Mouse (Mus musculus): ENCODE measurements around the gene Cfi. TPM values are rescaled to one million over a fixed set of nuclear protein-coding genes. Genes with fewer than 3 reads are reported as not detected.
A peak's percentile ranks its signal among the peaks of the same experiment; 100 is the strongest.

Cfi gene
- polyA plus RNA-seq, 1 experiment from 2014 or later = 0.09 TPM

DNA sequence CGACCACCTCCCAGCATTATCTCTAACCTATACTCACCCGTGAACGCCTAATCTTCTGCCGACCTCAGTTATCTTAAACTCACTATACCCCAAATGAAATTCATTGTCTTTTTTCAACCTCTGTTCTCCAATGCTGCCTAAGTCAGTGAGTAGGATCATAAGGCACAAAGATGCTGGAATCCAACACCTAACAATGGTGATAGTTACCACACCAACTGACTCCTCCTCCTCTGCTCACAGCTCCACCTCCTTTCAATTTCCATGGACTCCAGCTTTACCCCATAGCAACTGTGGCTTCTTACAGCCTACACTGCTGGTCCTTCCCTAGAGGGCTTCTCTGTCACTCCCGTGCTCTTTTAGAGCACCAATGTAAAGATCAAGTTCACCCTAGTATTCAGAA, 8.0 kb upstream of the Cfi start:
- no peak for ATAC-seq (ENCODE audit: low FRiP score)
- 95% methylated on average over 5 of the region's 5 CpGs for WGBS

DNA sequence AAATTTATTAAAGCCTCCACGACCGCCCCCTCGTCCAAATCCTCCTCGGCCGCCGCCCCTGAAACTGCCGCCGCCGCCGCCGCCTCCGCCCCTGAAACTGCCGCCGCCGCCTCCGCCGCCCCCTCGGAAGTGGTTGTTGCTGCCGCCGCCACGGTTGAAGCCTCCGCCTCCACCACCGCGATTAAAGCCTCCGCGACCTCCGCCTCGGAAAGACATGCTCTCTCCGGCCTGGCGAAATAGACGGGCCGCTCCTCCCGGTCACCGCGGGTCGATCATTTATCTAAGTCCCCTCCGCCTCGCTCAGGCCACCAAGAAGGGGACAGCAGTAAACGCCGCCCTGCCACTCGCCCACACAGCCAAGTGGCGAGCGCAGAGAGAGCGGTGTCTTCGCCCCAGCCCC, 5.1 kb upstream of the Cfi start:
- Histone ChIP-seq H3K9ac (peak overlapping the region; percentile 72), H3K27me3 (0 out of 2 replicates have a peak, but pooled peaks cover 2% of the 10 kb centered on the region), H3K9me3 (no peaks in the 10 kb centered on the region), H3K36me3 (replicated peaks) (peaks cover 20% of the 10 kb centered on the region), H3K4me3 (replicated peaks) (peak overlapping the region; percentile 80), H3K4me1 (peaks cover 17% of the 10 kb centered on the region), H3K4me2 (peak overlapping the region; percentile 80), H3K27ac (peak overlapping the region; percentile 89)
- no peak for ATAC-seq (ENCODE audit: low FRiP score)
- WGBS = under 1% methylated on average over 43 of the region's 45 CpGs

More for the DNA sequence above, 8.0 kb upstream of the Cfi start:
- peaks cover 17% of the 10 kb centered on the region for H3K4me1 ChIP-seq
- no peaks in the 10 kb centered on the region for H3K27me3 ChIP-seq
- no peak overlapping the region for H3K27ac ChIP-seq
- H3K9ac ChIP-seq = no peak overlapping the region
- no peak overlapping the region for H3K4me3 ChIP-seq (replicated peaks)
- H3K4me2 ChIP-seq = no peak overlapping the region
- no peaks in the 10 kb centered on the region for H3K9me3 ChIP-seq
- H3K36me3 ChIP-seq (replicated peaks) = peaks cover 47% of the 10 kb centered on the region

DNA sequence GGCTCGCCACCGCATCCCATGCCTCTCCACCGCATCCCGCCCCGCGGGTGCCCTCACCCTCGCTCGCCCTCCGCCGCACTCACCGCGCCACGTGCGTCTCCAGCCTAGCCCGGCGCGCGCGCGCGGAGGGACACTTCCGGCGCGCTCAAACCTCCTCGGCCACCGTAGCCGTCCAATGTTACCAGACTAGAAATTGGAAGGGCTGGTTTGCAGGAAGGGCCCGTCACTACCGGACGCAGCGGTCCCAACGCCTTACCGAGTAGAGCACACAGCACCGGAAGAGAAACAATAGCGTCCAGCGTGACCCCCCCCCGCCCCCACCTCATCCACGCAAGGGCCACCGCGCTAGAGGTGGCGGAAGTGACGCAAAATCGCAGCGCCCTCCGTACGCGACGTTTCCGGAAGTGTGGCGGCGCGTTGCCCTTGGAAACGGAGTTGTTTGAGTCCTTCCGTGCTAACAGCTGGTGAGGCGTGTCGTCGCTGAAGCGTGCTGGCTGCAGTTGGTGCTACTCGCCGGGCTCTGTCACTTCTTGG, 4.6 kb upstream of the Cfi start, which contains the start of gene Gar1:
Gar1 (minus strand) TSS at position 362 of the 534 bp plus-strand sequence.
- H3K36me3 ChIP-seq (replicated peaks) = peaks cover 15% of the 10 kb centered on the region
- WGBS = under 1% methylated on average over 56 of the region's 60 CpGs
- H3K4me2 ChIP-seq = peak within 1 kb of the TSS; percentile 80
- H3K27me3 ChIP-seq = 0 out of 2 replicates have a peak, but pooled peaks cover 2% of the 10 kb centered on the region
- H3K9ac ChIP-seq = peak within 1 kb of the TSS; percentile 72
- no peaks in the 10 kb centered on the region for H3K9me3 ChIP-seq
- peaks cover 17% of the 10 kb centered on the region for H3K4me1 ChIP-seq
- peak within 1 kb of the TSS; percentile 89 for H3K27ac ChIP-seq
- peak; percentile 94 for ATAC-seq (ENCODE audit: low FRiP score)
- peak within 1 kb of the TSS; percentile 80 for H3K4me3 ChIP-seq (replicated peaks)

DNA sequence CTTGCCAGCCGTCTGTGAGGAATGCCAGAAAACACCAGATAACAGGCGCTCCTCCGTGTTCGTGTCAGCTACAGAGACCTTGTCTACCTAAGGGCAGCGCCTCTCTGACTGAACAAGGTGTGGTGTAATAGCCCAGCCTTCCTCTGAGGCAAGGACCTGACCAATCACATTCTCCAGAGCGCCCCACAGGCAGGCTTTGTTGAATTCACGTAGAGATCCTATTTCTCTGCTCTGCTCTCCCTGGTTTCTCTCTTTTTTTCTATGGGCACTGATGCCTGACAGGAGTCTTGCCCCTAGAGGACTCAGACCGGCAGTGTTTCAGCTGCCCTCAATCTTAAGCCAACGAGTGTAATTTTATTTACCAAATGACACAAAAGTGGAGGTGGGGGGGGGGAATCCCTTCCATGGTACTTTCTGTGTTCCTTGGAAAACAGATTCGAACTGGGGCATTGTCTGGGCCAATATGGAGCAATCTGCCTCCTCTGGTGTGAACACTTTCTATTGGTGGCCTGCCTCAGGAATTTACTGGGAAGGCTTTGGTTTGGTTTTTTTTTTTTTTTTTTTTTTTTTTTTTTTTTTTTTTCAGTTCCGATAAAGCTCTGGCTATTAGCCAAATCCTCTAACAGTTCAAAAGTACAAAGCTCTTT, 490 bp downstream of the Cfi start:
- no peak for ATAC-seq (ENCODE audit: low FRiP score)
- H3K27me3 ChIP-seq = 0 out of 2 replicates have a peak, but pooled peaks cover 2% of the 10 kb centered on the region
- no peak overlapping the region for H3K9ac ChIP-seq
- no peak overlapping the region for H3K4me3 ChIP-seq (replicated peaks)
- H3K9me3 ChIP-seq = no peaks in the 10 kb centered on the region
- 11% methylated on average over 11 of the region's 11 CpGs for WGBS
- H3K36me3 ChIP-seq (replicated peaks) = no peaks in the 10 kb centered on the region
- H3K4me1 ChIP-seq = 0 out of 2 replicates have a peak, but pooled peaks cover 3% of the 10 kb centered on the region
- no peak overlapping the region for H3K27ac ChIP-seq
- no peak overlapping the region for H3K4me2 ChIP-seq

DNA sequence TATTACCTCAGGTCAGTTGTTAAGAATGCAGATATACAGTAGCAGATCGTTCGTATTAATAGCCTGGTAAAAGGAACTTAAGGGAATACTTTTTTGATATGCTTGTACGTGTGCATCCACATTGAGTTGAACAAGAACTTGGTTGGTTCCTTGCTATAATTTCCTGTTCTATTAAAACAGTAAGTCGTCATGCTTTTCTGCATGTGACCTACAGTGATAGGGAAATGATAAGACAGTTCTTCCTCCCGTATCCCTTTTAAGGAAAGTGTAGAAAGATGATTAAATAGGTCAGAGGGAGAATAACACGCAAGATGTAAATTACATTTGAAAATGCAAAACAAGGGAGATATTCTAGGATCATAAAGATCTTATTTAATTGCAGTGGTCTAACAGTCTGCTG, 1.3 kb downstream of the Cfi start:
- Histone ChIP-seq H3K9ac (no peak overlapping the region), H3K4me1 (no peaks in the 10 kb centered on the region), H3K4me3 (replicated peaks) (no peak overlapping the region), H3K27me3 (0 out of 2 replicates have a peak, but pooled peaks cover 2% of the 10 kb centered on the region), H3K4me2 (no peak overlapping the region), H3K27ac (no peak overlapping the region), H3K36me3 (replicated peaks) (no peaks in the 10 kb centered on the region), H3K9me3 (no peaks in the 10 kb centered on the region)
- no peak for ATAC-seq (ENCODE audit: low FRiP score)
- 94% methylated on average over 6 of the region's 6 CpGs for WGBS

DNA sequence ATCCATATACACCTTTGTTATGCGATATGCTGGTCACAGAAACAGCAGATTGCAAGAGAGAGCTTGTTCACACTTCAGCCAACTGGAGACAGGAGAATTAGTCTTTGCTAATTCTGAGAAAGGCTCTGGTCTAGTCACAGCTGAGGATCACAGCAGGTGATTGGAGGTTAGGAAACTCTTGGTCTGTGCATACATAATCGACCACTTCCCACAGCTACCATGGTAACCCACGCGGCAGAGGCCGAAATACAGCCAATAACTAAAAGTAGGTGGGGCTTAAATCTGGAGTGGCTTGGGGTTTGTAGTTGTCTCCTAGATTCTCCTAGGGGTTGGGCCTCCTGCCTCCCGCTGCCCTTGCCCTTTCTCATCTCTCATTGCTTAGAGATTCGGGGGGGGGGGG, 2.3 kb downstream of the Cfi start:
- no peaks in the 10 kb centered on the region for H3K4me1 ChIP-seq
- no peak overlapping the region for H3K4me3 ChIP-seq (replicated peaks)
- no peaks in the 10 kb centered on the region for H3K36me3 ChIP-seq (replicated peaks)
- H3K9me3 ChIP-seq = no peaks in the 10 kb centered on the region
- no peak overlapping the region for H3K9ac ChIP-seq
- H3K27me3 ChIP-seq = 0 out of 2 replicates have a peak, but pooled peaks cover 2% of the 10 kb centered on the region
- no peak overlapping the region for H3K4me2 ChIP-seq
- H3K27ac ChIP-seq = no peak overlapping the region
- ATAC-seq (ENCODE audit: low FRiP score) = no peak
- WGBS = 58% methylated on average over 7 of the region's 7 CpGs

DNA sequence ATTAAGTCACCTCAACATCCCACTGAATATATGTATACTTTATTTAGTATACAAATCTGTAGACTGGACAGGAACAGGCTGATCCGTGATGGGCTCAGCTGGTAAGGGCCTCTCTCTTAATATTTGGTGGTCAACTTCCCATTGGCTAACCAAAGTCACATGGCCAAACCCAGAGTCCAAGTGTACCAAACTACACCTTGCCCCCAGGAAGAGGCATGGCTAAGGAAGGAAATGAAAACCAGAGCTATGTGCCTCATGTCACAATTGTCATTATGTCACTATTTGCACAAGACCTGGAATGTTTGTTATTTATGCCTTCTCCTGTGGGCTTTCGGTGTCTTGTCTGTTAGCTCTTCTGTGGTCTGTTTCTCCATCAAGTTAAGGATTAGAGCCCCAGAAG, 10.2 kb downstream of the Cfi start:
- 90% methylated on average over 2 of the region's 2 CpGs for WGBS
- no peak overlapping the region for H3K4me2 ChIP-seq
- H3K27ac ChIP-seq = no peak overlapping the region
- H3K27me3 ChIP-seq = no peaks in the 10 kb centered on the region
- no peaks in the 10 kb centered on the region for H3K36me3 ChIP-seq (replicated peaks)
- no peaks in the 10 kb centered on the region for H3K9me3 ChIP-seq
- ATAC-seq (ENCODE audit: low FRiP score) = no peak
- no peak overlapping the region for H3K9ac ChIP-seq
- no peak overlapping the region for H3K4me3 ChIP-seq (replicated peaks)
- no peaks in the 10 kb centered on the region for H3K4me1 ChIP-seq

DNA sequence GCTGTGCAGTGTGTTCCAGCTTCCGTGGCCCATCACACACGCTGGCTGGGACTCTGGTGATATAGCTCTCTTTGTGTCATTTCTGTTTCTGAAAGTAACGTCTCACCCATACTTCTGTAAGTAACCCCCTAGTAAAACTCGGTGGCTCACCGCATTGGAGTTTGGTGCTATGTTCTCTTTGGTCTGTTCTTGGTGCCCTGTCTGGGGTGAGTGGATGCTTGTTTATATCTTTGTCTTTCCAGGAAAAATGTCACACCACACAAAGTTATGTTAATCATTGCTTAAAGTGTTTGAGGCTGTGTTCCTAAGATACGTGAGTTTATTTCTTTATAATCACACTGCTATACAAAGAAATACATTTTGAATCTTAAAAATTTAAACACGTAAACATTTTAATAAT, 11.2 kb downstream of the Cfi start:
- 90% methylated on average over 7 of the region's 7 CpGs for WGBS
- Histone ChIP-seq H3K4me1 (no peaks in the 10 kb centered on the region), H3K4me3 (replicated peaks) (no peak overlapping the region), H3K36me3 (replicated peaks) (no peaks in the 10 kb centered on the region), H3K9ac (no peak overlapping the region), H3K4me2 (no peak overlapping the region), H3K9me3 (no peaks in the 10 kb centered on the region), H3K27ac (no peak overlapping the region), H3K27me3 (no peaks in the 10 kb centered on the region)
- no peak for ATAC-seq (ENCODE audit: low FRiP score)

DNA sequence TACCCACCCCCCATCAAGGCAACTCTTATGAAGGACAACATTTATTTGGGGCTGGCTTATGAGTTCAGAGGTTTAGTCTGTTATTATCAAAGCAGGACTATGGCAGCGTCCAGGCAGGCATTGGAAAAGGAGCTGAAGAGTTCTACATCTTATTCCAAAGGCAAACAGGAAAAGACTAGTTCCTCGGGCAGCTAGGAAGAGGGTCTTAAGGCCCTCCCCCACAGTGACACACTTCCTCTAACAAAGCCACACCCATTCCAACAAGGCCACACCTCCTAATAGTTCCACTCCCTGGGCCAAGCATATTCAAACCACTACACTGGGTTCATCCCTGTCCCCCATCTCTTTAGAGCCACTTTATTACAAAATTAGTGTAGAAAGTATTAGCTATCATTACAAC, 26.9 kb downstream of the Cfi start:
- H3K9ac ChIP-seq = no peak overlapping the region
- 81% methylated on average over 2 of the region's 2 CpGs for WGBS
- H3K27me3 ChIP-seq = no peaks in the 10 kb centered on the region
- ATAC-seq (ENCODE audit: low FRiP score) = no peak
- no peaks in the 10 kb centered on the region for H3K4me1 ChIP-seq
- H3K4me3 ChIP-seq (replicated peaks) = no peak overlapping the region
- H3K27ac ChIP-seq = no peak overlapping the region
- H3K36me3 ChIP-seq (replicated peaks) = no peaks in the 10 kb centered on the region
- 0 out of 2 replicates have a peak, but pooled peaks cover 1% of the 10 kb centered on the region for H3K9me3 ChIP-seq
- no peak overlapping the region for H3K4me2 ChIP-seq

DNA sequence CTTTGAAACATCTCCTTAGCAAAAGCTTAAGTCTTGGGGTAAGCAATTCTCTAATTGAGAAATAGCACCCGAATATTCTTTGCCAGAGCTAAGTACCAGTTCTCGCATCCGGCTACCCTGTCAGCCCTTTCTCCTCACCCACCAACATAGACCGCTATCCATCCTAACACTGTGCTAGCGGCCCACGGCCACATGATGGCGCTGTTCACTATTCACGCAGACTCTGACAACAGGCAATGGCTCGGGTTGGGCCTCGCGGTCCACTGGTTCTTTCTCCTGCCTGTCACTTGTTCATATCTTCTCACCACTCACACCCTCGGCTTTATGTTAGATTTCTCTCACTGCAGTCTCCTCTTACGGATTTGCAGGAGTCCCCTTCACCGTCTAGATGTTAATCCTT, 28.0 kb downstream of the Cfi start:
- H3K4me3 ChIP-seq (replicated peaks) = no peak overlapping the region
- H3K27ac ChIP-seq = no peak overlapping the region
- H3K4me1 ChIP-seq = no peaks in the 10 kb centered on the region
- H3K36me3 ChIP-seq (replicated peaks) = no peaks in the 10 kb centered on the region
- no peak overlapping the region for H3K9ac ChIP-seq
- H3K9me3 ChIP-seq = no peaks in the 10 kb centered on the region
- no peaks in the 10 kb centered on the region for H3K27me3 ChIP-seq
- 52% methylated on average over 14 of the region's 14 CpGs for WGBS
- ATAC-seq (ENCODE audit: low FRiP score) = no peak
- H3K4me2 ChIP-seq = no peak overlapping the region

DNA sequence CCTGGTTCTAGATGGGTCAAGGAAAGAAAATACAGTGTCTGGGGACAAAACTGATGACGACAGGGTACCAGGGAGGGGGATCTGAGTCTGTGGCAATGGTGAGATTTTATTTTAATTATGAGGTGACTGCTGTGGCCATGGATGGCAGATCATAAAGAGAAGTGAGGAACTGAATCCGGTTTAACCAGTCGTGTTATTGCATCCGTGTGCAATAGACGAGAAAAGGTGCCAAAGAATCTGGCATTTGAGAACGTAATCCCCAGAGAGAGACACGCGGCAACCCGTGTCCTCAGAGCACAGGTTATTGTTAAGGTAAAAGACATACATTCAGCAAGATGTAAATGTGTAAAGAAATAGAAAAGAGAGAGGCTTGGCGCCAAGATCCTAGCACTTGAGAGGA, 41.6 kb downstream of the Cfi start:
- no peaks in the 10 kb centered on the region for H3K9me3 ChIP-seq
- peaks cover 12% of the 10 kb centered on the region for H3K4me1 ChIP-seq
- 88% methylated on average over 10 of the region's 10 CpGs for WGBS
- H3K9ac ChIP-seq = no peak overlapping the region
- no peak overlapping the region for H3K27ac ChIP-seq
- H3K4me3 ChIP-seq (replicated peaks) = no peak overlapping the region
- no peak for ATAC-seq (ENCODE audit: low FRiP score)
- H3K27me3 ChIP-seq = 0 out of 2 replicates have a peak, but pooled peaks cover 6% of the 10 kb centered on the region
- no peaks in the 10 kb centered on the region for H3K36me3 ChIP-seq (replicated peaks)
- no peak overlapping the region for H3K4me2 ChIP-seq

DNA sequence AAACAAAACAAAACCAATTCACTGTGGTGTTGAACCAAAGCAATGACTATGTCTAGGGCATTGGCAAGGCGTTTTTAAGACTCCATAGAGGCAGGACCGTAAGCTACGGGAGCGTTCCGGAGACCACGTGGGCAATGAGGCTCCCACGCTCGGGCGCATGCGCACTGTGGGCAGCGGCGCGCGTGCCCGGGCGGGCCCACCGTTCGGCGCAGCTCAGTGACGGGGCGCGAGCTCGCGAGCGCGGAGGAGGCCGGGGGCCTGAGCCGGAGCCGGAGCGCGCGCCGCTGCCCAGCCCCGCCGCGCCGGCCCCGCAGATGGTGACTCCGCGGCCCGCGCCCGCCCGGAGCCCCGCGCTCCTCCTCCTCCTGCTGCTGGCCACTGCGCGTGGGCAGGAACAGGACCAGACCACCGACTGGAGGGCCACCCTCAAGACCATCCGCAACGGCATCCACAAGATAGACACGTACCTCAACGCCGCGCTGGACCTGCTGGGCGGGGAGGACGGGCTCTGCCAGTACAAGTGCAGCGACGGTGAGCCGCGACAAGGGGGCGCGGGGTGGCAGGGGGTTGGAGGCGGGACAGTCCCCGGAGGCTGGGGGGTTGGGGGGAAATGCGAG, 42.8 kb downstream of the Cfi start, which contains the start of gene Pla2g12a:
Pla2g12a (plus strand) TSS at position 202 of the 617 bp plus-strand sequence.
- H3K4me1 ChIP-seq = peaks cover 12% of the 10 kb centered on the region
- H3K36me3 ChIP-seq (replicated peaks) = no peaks in the 10 kb centered on the region
- H3K9me3 ChIP-seq = no peaks in the 10 kb centered on the region
- peak; percentile 94 for ATAC-seq (ENCODE audit: low FRiP score)
- H3K4me3 ChIP-seq (replicated peaks) = peak within 1 kb of the TSS; percentile 76
- H3K27ac ChIP-seq = peak within 1 kb of the TSS; percentile 85
- H3K27me3 ChIP-seq = 0 out of 2 replicates have a peak, but pooled peaks cover 6% of the 10 kb centered on the region
- under 1% methylated on average over 64 of the region's 66 CpGs for WGBS
- peak within 1 kb of the TSS; percentile 82 for H3K9ac ChIP-seq
- peak within 1 kb of the TSS; percentile 87 for H3K4me2 ChIP-seq

All from forebrain, embryonic 12.5 days (tissue).